8 mouse cellular contexts compared by ENCODE assay signal in the genomic region with DNA sequence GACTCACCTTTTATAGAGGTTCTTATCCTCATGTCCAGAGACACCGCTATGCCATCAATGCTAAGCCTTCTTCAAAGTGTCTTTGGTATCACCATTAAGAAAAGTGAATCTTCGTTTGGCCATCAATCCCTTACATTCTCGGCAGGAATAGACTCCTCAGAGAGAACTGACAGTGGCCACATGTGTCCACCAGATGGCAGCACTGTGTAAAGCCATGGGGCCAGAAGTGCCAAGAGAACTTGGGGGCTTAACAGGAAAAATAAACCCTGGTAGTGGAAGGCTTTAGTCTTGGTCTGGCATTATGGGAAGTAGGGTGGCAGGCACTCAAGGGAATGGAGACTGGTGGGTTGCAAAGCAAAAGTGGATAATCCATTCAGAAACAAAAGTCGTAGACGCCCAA. TPM values are rescaled to one million over a fixed set of nuclear protein-coding genes. Genes with fewer than 3 reads are reported as not detected.
DNase-seq lines count a peak whose midpoint lies in the region; ATAC-seq and TF ChIP-seq lines count a peak whose summit lies in the region.

No protein-coding gene starts in this region.

- no peak overlapping the region for H3K4me3 ChIP-seq in neural tube, embryonic 15.5 days (replicated peaks)
- H3K4me3 ChIP-seq in hindbrain, postnatal 0 days (ENCODE audit: low read length): no peak overlapping the region
- H3K4me3 ChIP-seq in limb, embryonic 11.5 days (ENCODE audit: low read depth, low read length): no peak overlapping the region

- H3K36me3 ChIP-seq in neural tube, embryonic 15.5 days: no peaks in the 10 kb centered on the region
- no peaks in the 10 kb centered on the region for H3K36me3 ChIP-seq in hindbrain, postnatal 0 days (ENCODE audit: insufficient read depth, low read length)
- H3K36me3 ChIP-seq in limb, embryonic 11.5 days (ENCODE audit: control insufficient read depth, insufficient read depth, low read length): no peaks in the 10 kb centered on the region

- no peak overlapping the region for H3K9ac ChIP-seq in neural tube, embryonic 15.5 days (replicated peaks)
- H3K9ac ChIP-seq in hindbrain, postnatal 0 days (replicated peaks; ENCODE audit: low read length): no peak overlapping the region
- H3K9ac ChIP-seq in limb, embryonic 11.5 days (ENCODE audit: low read length): no peak overlapping the region

- DNase-seq in neural tube, embryonic 10.5 days (ENCODE audit: extremely low spot score, low spot score): peak; percentile 70
- DNase-seq in adrenal gland, postnatal 10 days: peak; percentile 80
- peak; percentile 42 for DNase-seq in embryo, embryonic 11.5 days (ENCODE audit: low read depth, low spot score)
- DNase-seq in hindbrain, postnatal 0 days (ENCODE audit: low spot score): peak; percentile 82
- peak; percentile 78 for DNase-seq in limb, embryonic 11.5 days (ENCODE audit: low spot score)
- DNase-seq in right cerebral cortex, adult 18-20 months: peak; percentile 67
- no peak for DNase-seq in Muller cell, postnatal 12 days (ENCODE audit: inconsistent ontology term)

- H3K4me2 ChIP-seq in neural tube, embryonic 15.5 days: no peak overlapping the region
- H3K4me2 ChIP-seq in hindbrain, postnatal 0 days (ENCODE audit: low read depth, low read length): no peak overlapping the region
- no peak overlapping the region for H3K4me2 ChIP-seq in limb, embryonic 11.5 days (ENCODE audit: low read depth, severe bottlenecking)

- 55% methylated on average over 5 of the region's 5 CpGs for WGBS in neural tube, embryonic 15.5 days
- 52% methylated on average over 5 of the region's 5 CpGs for WGBS in hindbrain, postnatal 0 days
- 55% methylated on average over 5 of the region's 5 CpGs for WGBS in limb, embryonic 11.5 days

- H3K27ac ChIP-seq in neural tube, embryonic 15.5 days (replicated peaks): no peak overlapping the region
- H3K27ac ChIP-seq in hindbrain, postnatal 0 days: no peak overlapping the region
- no peak overlapping the region for H3K27ac ChIP-seq in limb, embryonic 11.5 days (replicated peaks; ENCODE audit: low read depth, low read length)

- no peak for ATAC-seq in neural tube, embryonic 15.5 days (ENCODE audit: low FRiP score)
- no peak for ATAC-seq in hindbrain, postnatal 0 days
- ATAC-seq in limb, embryonic 11.5 days (ENCODE audit: insufficient number of reproducible peaks, low FRiP score, low TSS enrichment, low read depth): no peak

- H3K4me1 ChIP-seq in neural tube, embryonic 15.5 days: peaks cover 27% of the 10 kb centered on the region
- H3K4me1 ChIP-seq in hindbrain, postnatal 0 days (ENCODE audit: insufficient read depth, low read length): peaks cover 6% of the 10 kb centered on the region; the same call in 1 of the 2 replicates
- 0 out of 2 replicates have a peak, but pooled peaks cover 3% of the 10 kb centered on the region for H3K4me1 ChIP-seq in limb, embryonic 11.5 days (ENCODE audit: control insufficient read depth, insufficient read depth, low read length)

- no peaks in the 10 kb centered on the region for H3K9me3 ChIP-seq in neural tube, embryonic 15.5 days (replicated peaks)
- no peaks in the 10 kb centered on the region for H3K9me3 ChIP-seq in hindbrain, postnatal 0 days (ENCODE audit: low read length)
- no peaks in the 10 kb centered on the region for H3K9me3 ChIP-seq in limb, embryonic 11.5 days (ENCODE audit: control insufficient read depth, low read length)

- TF ChIP-seq CTCF in hindbrain, postnatal 0 days (IDR thresholded peaks at IDR 0.05; ENCODE audit: low read depth): peak; percentile 95

- peaks cover 14% of the 10 kb centered on the region for H3K27me3 ChIP-seq in neural tube, embryonic 15.5 days (replicated peaks)
- no peaks in the 10 kb centered on the region for H3K27me3 ChIP-seq in hindbrain, postnatal 0 days (ENCODE audit: insufficient read depth, low read length)
- H3K27me3 ChIP-seq in limb, embryonic 11.5 days (ENCODE audit: control insufficient read depth, insufficient read depth, low read length): peaks cover 10% of the 10 kb centered on the region; the same call in 1 of the 2 replicates

RNA-seq across cellular contexts. Expression of a gene that starts 2.3 kb away (rescaled TPM):
- polyA plus RNA-seq in neural tube, embryonic 15.5 days (2015; fragmentation: Nextera tagmentation; extraction: Ambion mirVana): 16.5 and 21.3 TPM in 2 replicates
- 10 to 100 TPM; 21.8 to 25.0 TPM for total RNA-seq in adrenal gland, postnatal 10 days (2021)
- 19.0 and 22.7 TPM in 2 replicates for total RNA-seq in hindbrain, postnatal 0 days (2014; rRNA removed)
- 15.3 and 15.8 TPM in 2 replicates for polyA plus RNA-seq in hindbrain, postnatal 0 days (2015; fragmentation: Nextera tagmentation; extraction: Ambion mirVana)
- 7.0 and 7.2 TPM in 2 replicates for polyA plus RNA-seq in limb, embryonic 11.5 days (2014; fragmentation: Nextera tagmentation; extraction: Ambion mirVana)
